Comparison of ENCODE assay signal across 8 mouse cellular contexts in genomic region chr8:85059879-85060616, GRCm38 (mm10). TPM values are rescaled to one million over a fixed set of nuclear protein-coding genes. Genes with fewer than 3 reads are reported as not detected.
DNase-seq lines count a peak whose midpoint lies in the region; ATAC-seq and TF ChIP-seq lines count a peak whose summit lies in the region.

Fbxw9 (plus strand) TSS chr8:85060055.

- peak within 1 kb of the TSS; percentile 92 for H3K4me2 ChIP-seq in forebrain, embryonic 11.5 days (ENCODE audit: low read depth, low read length, severe bottlenecking)
- H3K4me2 ChIP-seq in heart, embryonic 16.5 days (ENCODE audit: low read depth, low read length), result peak within 1 kb of the TSS; percentile 84
- peak within 1 kb of the TSS; percentile 94 for H3K4me2 ChIP-seq in liver, embryonic 16.5 days (ENCODE audit: low read depth, low read length)
- H3K4me2 ChIP-seq in neural tube, embryonic 13.5 days, result peak within 1 kb of the TSS; percentile 98

- no peaks in the 10 kb centered on the region for H3K9me3 ChIP-seq in forebrain, embryonic 11.5 days (ENCODE audit: control insufficient read depth, low read length)
- no peaks in the 10 kb centered on the region for H3K9me3 ChIP-seq in heart, embryonic 16.5 days (replicated peaks; ENCODE audit: control insufficient read depth, low read length)
- no peaks in the 10 kb centered on the region for H3K9me3 ChIP-seq in liver, embryonic 16.5 days (replicated peaks; ENCODE audit: control insufficient read depth, low read length)
- H3K9me3 ChIP-seq in neural tube, embryonic 13.5 days, result no peaks in the 10 kb centered on the region

- TF ChIP-seq POLR2A in testis, adult 2 months (IDR thresholded peaks at IDR 0.05; ENCODE audit: control insufficient read depth, low read depth, low read length), result peak; percentile 69

- peak within 1 kb of the TSS; percentile 79 for H3K4me3 ChIP-seq in forebrain, embryonic 11.5 days (ENCODE audit: low read depth, low read length)
- H3K4me3 ChIP-seq in heart, embryonic 16.5 days (ENCODE audit: low read length), result peak within 1 kb of the TSS; percentile 67
- peak within 1 kb of the TSS; percentile 82 for H3K4me3 ChIP-seq in liver, embryonic 16.5 days (ENCODE audit: low read depth, low read length)
- H3K4me3 ChIP-seq in neural tube, embryonic 13.5 days, result peak within 1 kb of the TSS; percentile 96
- H3K4me3 ChIP-seq in testis, adult 2 months (ENCODE audit: control insufficient read depth, low read depth, low read length), result peak within 1 kb of the TSS; percentile 97

- no peak within 1 kb of the TSS for H3K27ac ChIP-seq in forebrain, embryonic 11.5 days (ENCODE audit: low read depth, low read length)
- H3K27ac ChIP-seq in heart, embryonic 16.5 days (ENCODE audit: low read length), result no peak within 1 kb of the TSS
- H3K27ac ChIP-seq in liver, embryonic 16.5 days (ENCODE audit: low read length), result no peak within 1 kb of the TSS; the same call in 1 of the 2 replicates
- H3K27ac ChIP-seq in neural tube, embryonic 13.5 days (replicated peaks), result peak within 1 kb of the TSS; percentile 64
- H3K27ac ChIP-seq in testis, adult 2 months (ENCODE audit: control insufficient read depth, insufficient read depth, low read depth, low read length), result peak within 1 kb of the TSS; percentile 73

- peak; percentile 92 for ATAC-seq in forebrain, embryonic 11.5 days (replicated peaks; ENCODE audit: low FRiP score)
- ATAC-seq in heart, embryonic 16.5 days (replicated peaks; ENCODE audit: extremely low read depth, insufficient read depth, low FRiP score), result peak; percentile 90
- ATAC-seq in liver, embryonic 16.5 days (ENCODE audit: low read depth), result peak; percentile 84
- ATAC-seq in neural tube, embryonic 13.5 days (ENCODE audit: low read depth), result peak; percentile 93

- H3K36me3 ChIP-seq in forebrain, embryonic 11.5 days (ENCODE audit: control insufficient read depth, insufficient read depth, low read length), result peaks cover 5% of the 10 kb centered on the region; the same call in 1 of the 2 replicates
- H3K36me3 ChIP-seq in heart, embryonic 16.5 days (ENCODE audit: control insufficient read depth, insufficient read depth), result peaks cover 13% of the 10 kb centered on the region
- H3K36me3 ChIP-seq in liver, embryonic 16.5 days (ENCODE audit: control insufficient read depth, insufficient read depth), result peaks cover 13% of the 10 kb centered on the region
- peaks cover 45% of the 10 kb centered on the region for H3K36me3 ChIP-seq in neural tube, embryonic 13.5 days
- no peaks in the 10 kb centered on the region; the same call in 1 of the 2 replicates for H3K36me3 ChIP-seq in testis, adult 2 months (ENCODE audit: control insufficient read depth, insufficient read depth, low read length)

- H3K4me1 ChIP-seq in forebrain, embryonic 11.5 days (replicated peaks; ENCODE audit: control insufficient read depth, insufficient read depth, low read length), result peaks cover 4% of the 10 kb centered on the region; the same call in 1 of the 2 replicates
- H3K4me1 ChIP-seq in heart, embryonic 16.5 days (ENCODE audit: control insufficient read depth, insufficient read depth, low read length), result peaks cover 3% of the 10 kb centered on the region
- H3K4me1 ChIP-seq in liver, embryonic 16.5 days (ENCODE audit: control insufficient read depth, low read depth, low read length), result peaks cover 10% of the 10 kb centered on the region
- peaks cover 22% of the 10 kb centered on the region for H3K4me1 ChIP-seq in neural tube, embryonic 13.5 days (replicated peaks)
- peaks cover 2% of the 10 kb centered on the region for H3K4me1 ChIP-seq in testis, adult 2 months (ENCODE audit: control insufficient read depth, insufficient read depth, low read length)

- no peaks in the 10 kb centered on the region for H3K27me3 ChIP-seq in forebrain, embryonic 11.5 days (ENCODE audit: control insufficient read depth, insufficient read depth, low read length)
- H3K27me3 ChIP-seq in heart, embryonic 16.5 days (ENCODE audit: control insufficient read depth, insufficient read depth, low read length), result no peaks in the 10 kb centered on the region
- H3K27me3 ChIP-seq in liver, embryonic 16.5 days (ENCODE audit: control insufficient read depth, insufficient read depth, low read depth, low read length), result no peaks in the 10 kb centered on the region
- H3K27me3 ChIP-seq in neural tube, embryonic 13.5 days, result no peaks in the 10 kb centered on the region
- H3K27me3 ChIP-seq in testis, adult 2 months (ENCODE audit: control insufficient read depth, insufficient read depth, low read length), result no peaks in the 10 kb centered on the region

- peak within 1 kb of the TSS; percentile 63 for H3K9ac ChIP-seq in forebrain, embryonic 11.5 days (ENCODE audit: low read length)
- H3K9ac ChIP-seq in heart, embryonic 16.5 days (ENCODE audit: low read length), result peak within 1 kb of the TSS; percentile 72
- H3K9ac ChIP-seq in liver, embryonic 16.5 days (ENCODE audit: low read depth, low read length), result peak within 1 kb of the TSS; percentile 68
- H3K9ac ChIP-seq in neural tube, embryonic 13.5 days, result peak within 1 kb of the TSS; percentile 81

- peak; percentile 33; the same call in 1 of the 2 replicates for TF ChIP-seq CTCF in testis, adult 2 months (IDR thresholded peaks at IDR 0.05; ENCODE audit: control insufficient read depth, insufficient read depth, insufficient replicate concordance, low read depth, low read length)

- DNase-seq in CD8-positive naive resting alpha-beta T cell, adult 2 months (ENCODE audit: low read depth in 2 of 2, low spot score in 2 of 2), result peak; percentile 79 to 91
- peak; percentile 91 for DNase-seq in c-Kit-positive CD71-negative TER-119-negative erythroid progenitor cells, embryonic 14.5 days (ENCODE audit: low read depth)
- DNase-seq in forebrain, embryonic 11.5 days (ENCODE audit: low spot score), result peak; percentile 93
- peak; percentile 93 to 94 for DNase-seq in kidney, postnatal 4 days

- WGBS in forebrain, embryonic 11.5 days, result under 1% methylated on average over 52 of the region's 53 CpGs
- under 1% methylated on average over 52 of the region's 53 CpGs for WGBS in heart, embryonic 16.5 days
- under 1% methylated on average over 52 of the region's 53 CpGs for WGBS in liver, embryonic 16.5 days (ENCODE audit: insufficient replicate concordance)
- WGBS in neural tube, embryonic 13.5 days, result 1% methylated on average over 52 of the region's 53 CpGs

RNA-seq across cellular contexts. Expression of gene Fbxw9, which starts in this region (rescaled TPM):
- polyA plus RNA-seq in forebrain, embryonic 11.5 days (2014; fragmentation: Nextera tagmentation; extraction: Ambion mirVana), result 23.8 and 33.8 TPM in 2 replicates
- 19.5 and 20.6 TPM in 2 replicates for polyA plus RNA-seq in heart, embryonic 16.5 days (2015; fragmentation: Nextera tagmentation; extraction: Ambion mirVana)
- polyA plus RNA-seq in liver, embryonic 16.5 days (2015; fragmentation: Nextera tagmentation; extraction: Ambion mirVana), result 10.3 and 10.4 TPM in 2 replicates
- polyA plus RNA-seq in neural tube, embryonic 13.5 days (2015; fragmentation: Nextera tagmentation; extraction: Ambion mirVana), result 48.6 and 50.8 TPM in 2 replicates
- polyA plus RNA-seq in testis, adult 2 months (2012; rRNA removed), result 83.8 and 91.5 TPM in 2 replicates

Comparison
In these comparisons a context has a peak if more than half of its experiments do, and no peak if none do; other contexts are left out.
1. H3K27ac ChIP-seq: peak in neural tube, embryonic 13.5 days (single experiment) and testis, adult 2 months (single experiment); none in forebrain, embryonic 11.5 days (single experiment), heart, embryonic 16.5 days (single experiment) and liver, embryonic 16.5 days (single experiment).
2. Peak in every context shown above with its lines, with median percentiles within 50 percentile points of each other: DNase-seq, ATAC-seq, H3K4me2 ChIP-seq, H3K4me3 ChIP-seq and H3K9ac ChIP-seq.